7 mouse cellular contexts compared by ENCODE assay signal in the genomic region with DNA sequence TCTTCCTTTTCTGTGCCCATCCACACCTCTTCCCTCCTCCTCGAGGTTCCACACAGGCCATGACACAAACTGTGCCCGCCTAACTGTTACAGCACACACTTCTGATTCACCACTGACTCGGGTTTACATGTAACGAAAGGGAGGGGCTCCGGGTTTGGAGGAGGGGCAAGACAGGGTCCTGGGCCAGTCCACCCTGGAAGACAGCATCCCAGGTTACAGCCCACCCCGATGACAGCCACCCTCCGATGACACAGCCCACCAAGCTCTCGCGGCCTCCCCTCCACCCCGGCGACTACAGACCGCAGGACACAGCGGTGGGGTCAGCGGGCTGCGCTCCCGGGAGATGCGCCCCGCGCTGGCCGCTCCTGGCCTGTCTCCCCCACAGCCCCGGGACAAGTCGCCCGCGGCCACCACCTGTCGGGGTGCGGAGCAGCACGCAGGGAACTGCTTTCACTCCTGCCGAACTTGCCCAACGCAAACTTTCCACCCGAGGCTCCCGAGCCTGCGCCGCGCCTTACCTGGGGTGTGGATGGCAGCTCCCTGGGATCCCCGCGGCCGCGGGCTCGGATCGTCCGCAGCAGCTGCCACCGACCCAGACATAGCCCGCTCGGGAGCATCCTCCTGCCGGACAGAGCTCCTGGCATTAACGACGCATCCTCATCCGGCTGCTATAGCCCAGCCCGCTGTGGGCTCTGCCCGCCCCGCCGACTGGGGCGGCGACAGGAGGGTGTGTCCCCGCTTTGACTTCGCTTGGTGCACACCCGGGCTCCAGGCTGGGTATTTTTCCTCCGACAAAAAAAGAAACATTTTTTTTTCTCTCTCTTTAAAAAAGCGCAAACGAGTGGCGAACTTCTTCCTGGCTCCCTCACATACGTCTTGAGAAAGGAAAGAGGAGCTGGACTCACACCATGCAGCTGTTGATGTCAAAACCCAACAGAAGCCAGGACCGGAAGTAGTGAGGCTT. TPM values are rescaled to one million over a fixed set of nuclear protein-coding genes. Genes with fewer than 3 reads are reported as not detected.
DNase-seq lines count a peak whose midpoint lies in the region; ATAC-seq and TF ChIP-seq lines count a peak whose summit lies in the region.

Mcub (minus strand) TSS at position 775 of the 964 bp plus-strand sequence.

- H3K27ac ChIP-seq in liver, embryonic 15.5 days (replicated peaks), result peak within 1 kb of the TSS; percentile 51

- H3K36me3 ChIP-seq in liver, embryonic 15.5 days (replicated peaks), result no peaks in the 10 kb centered on the region

- peak; percentile 87 for ATAC-seq in liver, embryonic 15.5 days (ENCODE audit: insufficient read depth)

- peak within 1 kb of the TSS; percentile 57 for H3K9ac ChIP-seq in liver, embryonic 15.5 days

- H3K4me1 ChIP-seq in liver, embryonic 15.5 days (replicated peaks), result peaks cover 34% of the 10 kb centered on the region

- TF ChIP-seq POLR2A in brain, embryonic 14.5 days (IDR thresholded peaks at IDR 0.05; ENCODE audit: borderline replicate concordance, extremely low read depth, insufficient read depth, insufficient read length, poor library complexity, severe bottlenecking), result no peak

- no peaks in the 10 kb centered on the region for H3K9me3 ChIP-seq in liver, embryonic 15.5 days (replicated peaks)

- TF ChIP-seq CTCF in brain, embryonic 14.5 days (IDR thresholded peaks at IDR 0.05; ENCODE audit: borderline replicate concordance, extremely low read depth, insufficient read depth, insufficient read length), result no peak

- under 1% methylated on average over 63 of the region's 63 CpGs for WGBS in liver, embryonic 15.5 days (ENCODE audit: insufficient replicate concordance)

- peak within 1 kb of the TSS; percentile 70 for H3K4me3 ChIP-seq in liver, embryonic 15.5 days (replicated peaks)

- H3K27me3 ChIP-seq in liver, embryonic 15.5 days, result peaks cover 54% of the 10 kb centered on the region

- H3K4me2 ChIP-seq in liver, embryonic 15.5 days, result peak within 1 kb of the TSS; percentile 93

- peak; percentile 85 for DNase-seq in Muller cell, postnatal 12 days (ENCODE audit: inconsistent ontology term)
- DNase-seq in brain, embryonic 14.5 days (ENCODE audit: low read depth), result peak; percentile 55
- peak; percentile 44 for DNase-seq in gastrocnemius, postnatal 10 days
- peak; percentile 86 for DNase-seq in induced T-regulatory cell, adult 2 months (ENCODE audit: low read depth)
- DNase-seq in natural killer cell, adult 2 months (ENCODE audit: low spot score in 2 of 2), result peak; percentile 11 to 27
- DNase-seq in thymus, postnatal 10 days (ENCODE audit: low spot score in 2 of 2), result peak; percentile 15 to 41

RNA-seq across cellular contexts. Expression of gene Mcub, which starts in this region (rescaled TPM):
- 3.0 and 3.8 TPM in 2 replicates for polyA plus RNA-seq in brain, embryonic 14.5 days (2012; rRNA removed)
- 1 to 10 TPM in 1 of 2 experiments, under 1 TPM in 1; 0.95 to 1.2 TPM for total RNA-seq in gastrocnemius, postnatal 10 days (2021)
- 14.6 and 16.0 TPM in 2 replicates for polyA plus RNA-seq in liver, embryonic 15.5 days (2015; fragmentation: Nextera tagmentation; extraction: Ambion mirVana)

Comparison
In these comparisons a context has a peak if more than half of its experiments do, and no peak if none do; other contexts are left out.
1. Peak in every context shown above with its lines: DNase-seq, ATAC-seq, H3K4me3 ChIP-seq and H3K27ac ChIP-seq.
2. DNase-seq: peak in every context shown above with its lines; median percentile 86 in induced T-regulatory cell, adult 2 months; 85 in Muller cell, postnatal 12 days; 55 in brain, embryonic 14.5 days; 44 in gastrocnemius, postnatal 10 days; 28 in thymus, postnatal 10 days; 19 in natural killer cell, adult 2 months.